Mouse (Mus musculus): ENCODE results near the gene Thap8.

GRCm38 (mm10) chr7:30265041-30265440 lies 14.9 kb upstream of the Thap8 start:
- TF ChIP-seq POLR2A (IDR thresholded peaks at IDR 0.05; ENCODE audit: low read depth, low read length) (no peak), CTCF (conservative IDR thresholded peaks at IDR 0.05; ENCODE audit: insufficient read depth, insufficient read length, low read depth, low read length) (no peak)

Data from kidney, adult 2 months (tissue).